Mouse (Mus musculus) CH12F3 (cell line): Measurements from ENCODE around the gene Nrxn3.

Experiments used
- in situ Hi-C: fragments of 300-500 bp; cut with MboI; formaldehyde crosslinking; loops from 2 replicates; pipeline ENCODE4 v1.14.3; 2020; ENCODE audit warnings: low sequenced_read_pairs

The Nrxn3 gene

DNA sequence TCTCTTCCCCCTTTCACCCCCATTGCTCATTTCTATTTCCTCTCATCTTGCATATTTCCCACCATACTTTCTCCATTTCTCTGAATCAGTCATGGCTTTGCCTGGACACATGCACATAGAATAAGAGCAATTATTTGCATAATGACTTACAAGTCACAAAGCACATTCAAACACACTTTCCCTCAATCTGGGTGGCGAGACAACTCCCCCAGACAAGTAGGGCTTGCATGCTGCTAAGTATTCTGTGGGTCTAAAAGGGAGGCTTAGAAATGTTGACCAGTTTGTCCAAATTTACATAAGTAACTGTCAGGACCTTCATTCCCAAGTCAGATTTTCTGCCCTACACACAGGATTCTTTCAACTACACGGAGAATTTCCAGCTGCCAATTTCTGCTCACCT is 426.8 kb downstream of the Nrxn3 start:
- in situ Hi-C loops = no loop called here

DNA sequence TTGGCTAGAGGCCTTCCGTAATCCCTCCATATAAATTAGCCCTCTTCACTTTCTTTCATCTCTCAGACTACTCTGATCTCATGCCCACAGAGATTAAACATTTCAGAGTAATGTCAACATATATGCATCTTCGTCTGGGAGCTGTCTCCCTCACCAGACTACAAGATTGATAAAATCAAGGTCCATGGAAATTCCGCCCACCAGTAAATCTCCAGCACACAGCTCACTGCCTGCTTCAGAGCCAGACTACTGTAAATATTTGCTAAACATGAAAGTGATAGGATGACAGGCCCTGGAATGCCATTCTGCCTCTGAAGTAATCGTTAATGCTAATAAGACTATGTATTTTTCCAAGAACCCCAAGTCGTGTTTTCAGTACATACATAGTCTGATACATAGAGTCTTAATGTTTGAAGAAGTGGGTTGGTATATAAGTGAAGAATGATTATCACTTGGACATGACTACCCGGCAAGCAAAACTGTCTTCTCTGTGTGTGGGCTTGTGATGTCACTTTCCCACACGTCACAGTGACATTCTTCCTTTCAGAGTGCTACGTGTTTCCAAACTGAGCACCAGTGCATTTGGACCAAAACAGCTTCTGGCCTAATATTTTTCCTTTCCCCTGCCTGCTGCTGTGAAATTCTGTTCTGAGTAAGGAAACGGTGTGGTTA is 433.5 kb downstream of the Nrxn3 start:
- in situ Hi-C loops = no loop called here

DNA sequence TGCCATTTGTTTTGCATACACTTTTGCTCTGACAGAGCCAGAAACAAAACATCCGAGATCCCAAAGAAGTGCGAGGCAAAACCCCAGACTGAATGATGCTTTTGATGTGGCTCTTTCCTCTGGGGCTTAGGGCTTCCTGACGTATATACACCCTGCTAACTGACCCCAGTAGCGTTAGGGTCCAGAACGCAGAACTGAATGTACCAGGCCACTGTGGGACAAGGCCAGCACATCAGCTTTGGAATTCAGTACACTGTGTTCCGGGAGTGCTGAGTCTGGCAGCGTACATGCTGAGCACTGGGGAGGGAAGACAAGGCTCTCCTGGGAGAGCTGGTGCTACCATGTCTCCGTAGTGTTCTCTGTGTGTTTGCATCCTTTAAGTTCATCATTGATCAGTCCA is 436.7 kb downstream of the Nrxn3 start:
- in situ Hi-C loops = no loop called here

DNA sequence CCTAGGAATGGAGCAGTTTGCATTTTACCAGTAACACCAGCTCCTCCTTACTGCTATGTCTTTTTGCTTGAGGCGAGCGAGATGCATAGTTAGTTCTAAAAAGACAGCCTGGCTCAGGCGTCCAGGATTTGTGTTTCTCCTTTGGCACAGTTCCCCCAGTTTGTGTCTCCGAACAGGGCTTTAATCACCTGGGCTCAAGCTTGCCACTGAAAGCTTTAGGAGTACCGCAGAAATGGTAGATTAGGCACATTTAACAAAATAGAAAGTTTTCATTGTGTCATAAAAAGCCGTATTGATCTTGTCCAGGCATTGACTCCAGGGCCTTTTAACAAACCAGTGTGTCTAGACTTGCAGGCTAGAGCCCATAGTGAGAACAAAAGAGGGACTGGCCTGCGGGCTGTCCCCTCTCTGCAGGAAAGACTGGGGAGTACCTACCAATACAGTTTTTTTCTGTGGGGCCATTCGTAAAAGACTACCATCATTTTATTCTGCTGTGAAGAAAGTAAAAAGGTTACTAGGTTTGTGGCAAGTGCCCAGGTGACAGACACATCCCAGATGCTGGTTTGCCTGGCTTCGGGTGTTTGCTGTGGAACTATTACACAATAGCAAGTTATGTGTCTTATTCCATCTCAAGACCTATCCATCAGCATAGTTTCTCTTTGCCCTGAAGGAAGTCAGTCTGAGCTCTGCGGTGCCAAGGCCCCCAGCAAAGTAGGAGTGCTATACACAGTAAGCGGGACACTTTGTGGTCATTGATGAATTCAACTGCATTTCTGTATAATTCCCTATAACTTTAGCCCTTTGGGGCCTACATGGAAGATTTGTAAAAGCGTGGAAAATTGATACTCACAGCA is 451.9 kb downstream of the Nrxn3 start:
- in situ Hi-C loops = no loop called here

DNA sequence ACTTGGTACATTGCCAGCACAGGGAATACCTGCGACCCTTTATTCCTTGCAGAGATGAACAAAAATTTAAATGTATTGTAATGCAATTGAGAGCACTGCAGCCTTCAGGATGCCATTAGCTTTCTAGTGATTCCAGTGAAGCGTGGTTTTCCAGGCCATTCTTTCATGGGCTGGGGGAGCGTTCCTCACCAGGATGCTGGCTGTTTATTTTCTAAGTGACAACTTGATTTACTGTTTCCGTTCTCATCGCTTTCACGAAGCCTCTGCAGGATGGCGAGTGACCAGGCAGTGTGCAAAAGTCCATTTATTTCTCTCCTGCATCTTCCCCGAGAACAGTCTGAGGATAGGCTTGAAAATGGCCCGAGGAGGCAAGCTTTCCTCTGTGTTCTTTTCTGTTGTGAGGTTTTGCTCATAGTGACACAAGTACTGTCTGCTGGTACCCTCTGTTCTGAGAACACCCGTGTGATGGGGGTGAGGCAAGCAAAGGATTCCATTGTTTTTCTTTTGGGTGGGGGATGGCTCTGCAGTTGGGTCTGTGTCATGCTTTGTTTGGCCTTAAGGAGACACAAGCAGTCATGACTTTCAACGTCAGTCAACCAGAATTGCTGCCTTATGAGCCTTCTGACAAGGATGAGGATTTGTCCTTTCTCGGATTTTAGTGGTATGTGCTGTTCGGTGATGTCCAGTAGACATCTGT is 457.4 kb downstream of the Nrxn3 start:
- in situ Hi-C loops = no loop called here

DNA sequence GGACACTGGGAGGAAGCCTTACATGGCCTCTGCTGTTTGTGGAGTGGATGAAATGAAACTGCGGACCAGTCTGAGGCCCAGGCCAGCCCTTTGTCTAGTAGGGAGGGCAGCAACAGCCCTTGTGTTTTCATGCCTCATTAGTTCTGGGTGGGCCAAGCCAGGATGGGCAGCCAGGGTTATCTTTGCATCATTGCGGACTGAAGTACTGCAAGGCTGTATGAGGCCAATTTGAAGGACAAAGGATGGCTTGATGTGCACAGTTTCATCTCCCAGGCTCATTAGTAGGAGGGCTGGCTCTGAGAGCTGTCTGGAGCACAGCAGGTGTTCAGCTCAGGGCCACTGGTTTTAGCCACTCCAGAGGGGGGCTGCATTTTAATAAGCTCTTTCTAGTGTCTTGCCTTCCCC is 458.5 kb downstream of the Nrxn3 start:
- in situ Hi-C loops = no loop called here

DNA sequence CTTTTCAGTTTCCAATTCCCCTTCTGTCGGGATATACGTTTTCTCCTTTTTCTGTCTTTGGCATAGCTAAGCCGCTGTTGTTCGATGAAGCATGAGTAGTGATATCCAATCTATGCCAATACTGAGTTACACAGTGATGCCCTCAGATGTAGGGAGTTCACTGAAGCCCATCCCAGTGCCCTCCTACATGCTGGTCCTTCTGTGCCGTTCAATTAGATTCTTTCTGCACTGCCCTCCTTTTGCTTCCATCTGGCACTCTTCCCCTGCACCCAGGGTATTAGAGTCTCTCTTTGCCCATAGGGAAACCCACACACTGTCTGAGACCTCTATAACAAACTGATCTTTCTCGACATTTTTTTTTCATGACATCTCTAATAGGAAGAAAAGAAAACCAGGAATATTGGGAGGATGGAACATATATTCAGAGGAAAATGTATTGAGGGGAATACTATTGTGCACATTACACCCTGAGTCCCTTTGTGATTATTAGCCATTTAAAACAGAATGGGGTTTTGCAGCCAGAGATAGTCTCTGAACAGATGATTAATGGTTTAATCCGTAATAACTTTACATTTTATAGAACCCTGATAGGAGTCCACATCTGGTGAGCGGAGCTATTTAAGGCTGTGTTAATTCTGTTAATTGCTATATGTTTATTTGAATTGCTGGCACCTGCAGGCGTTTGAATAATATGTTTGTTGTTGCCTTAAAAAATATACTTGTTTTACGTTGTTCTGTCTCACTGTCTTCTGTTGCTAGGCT is 476.3 kb downstream of the Nrxn3 start:
- in situ Hi-C loops = no loop called here

DNA sequence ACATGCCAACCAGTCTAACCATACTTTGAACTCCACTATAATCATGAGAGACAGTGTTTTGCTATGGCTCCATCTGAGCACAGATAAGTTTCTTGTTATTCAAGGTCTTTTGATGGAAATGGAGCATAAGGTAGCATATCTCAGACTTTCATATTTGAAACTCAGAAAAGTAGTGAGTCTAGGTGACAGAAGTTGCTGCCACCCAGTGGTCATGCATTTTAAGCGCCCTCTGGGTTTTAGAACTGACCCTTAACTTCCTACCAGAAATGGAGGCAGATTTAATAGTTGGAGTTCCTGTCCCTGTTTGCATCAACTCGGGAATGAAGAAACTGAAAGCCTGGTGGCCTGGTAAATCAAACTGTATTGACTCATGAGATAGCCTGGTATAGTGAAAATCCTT is 488.9 kb downstream of the Nrxn3 start:
- in situ Hi-C loops = no loop called here

DNA sequence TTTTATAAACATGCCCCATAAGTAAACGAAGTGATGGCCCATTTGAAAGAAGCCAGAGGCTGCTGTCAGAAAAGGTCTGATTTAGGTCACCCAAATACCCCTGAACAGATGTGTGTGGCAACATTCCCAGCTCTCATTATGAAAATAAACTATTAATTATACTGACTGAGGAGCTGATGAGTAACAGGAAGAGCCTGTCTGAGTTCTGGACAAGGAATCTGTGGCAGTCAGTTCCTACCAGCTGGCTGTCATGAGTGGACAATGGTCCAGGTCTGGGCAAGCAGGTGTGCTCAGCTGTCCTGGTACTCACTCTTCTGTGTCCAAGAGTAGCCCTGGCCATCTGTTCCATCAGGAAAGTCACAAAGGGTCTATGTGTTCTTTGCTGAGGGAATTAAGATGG is 517.1 kb downstream of the Nrxn3 start:
- in situ Hi-C loops = no loop called here

DNA sequence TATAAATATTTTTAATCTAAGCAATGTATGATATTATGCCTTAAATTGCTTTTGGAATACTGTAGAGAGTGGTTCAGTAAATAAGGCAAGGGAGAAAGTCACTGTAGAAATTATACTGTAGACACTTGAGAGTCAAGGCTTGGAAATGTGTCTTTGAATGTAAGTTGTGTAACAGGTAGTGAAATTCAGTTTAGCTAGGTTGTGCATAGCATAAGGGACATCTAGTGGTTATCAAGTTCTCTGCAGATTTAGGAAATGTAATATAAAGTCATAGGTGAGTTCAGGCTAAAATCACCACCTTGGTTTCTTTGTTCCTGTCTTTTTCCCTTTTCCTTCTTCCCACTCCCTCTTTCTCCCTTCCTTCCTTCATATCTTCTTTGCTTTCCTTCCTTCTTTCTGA is 518.9 kb downstream of the Nrxn3 start:
- in situ Hi-C loops = no loop called here

DNA sequence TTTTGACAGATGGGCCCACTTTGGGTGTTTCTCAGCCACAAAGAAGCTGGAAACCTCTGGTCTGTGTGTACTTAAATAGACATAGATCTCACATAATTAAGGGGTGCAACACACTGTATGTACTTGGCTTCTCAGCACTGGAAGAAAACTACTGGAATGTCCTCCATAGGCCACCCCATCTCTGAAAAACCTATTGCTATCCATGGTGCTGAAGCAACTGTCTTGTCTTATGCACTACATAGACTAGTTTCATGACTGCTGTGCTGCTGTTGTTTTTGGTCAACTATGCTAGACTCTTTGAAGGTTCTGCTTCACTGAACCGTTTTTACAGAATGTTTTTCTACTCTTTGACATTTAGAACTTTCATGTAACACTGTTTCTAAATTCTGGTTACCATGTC is 519.8 kb downstream of the Nrxn3 start:
- in situ Hi-C loops = no loop called here

DNA sequence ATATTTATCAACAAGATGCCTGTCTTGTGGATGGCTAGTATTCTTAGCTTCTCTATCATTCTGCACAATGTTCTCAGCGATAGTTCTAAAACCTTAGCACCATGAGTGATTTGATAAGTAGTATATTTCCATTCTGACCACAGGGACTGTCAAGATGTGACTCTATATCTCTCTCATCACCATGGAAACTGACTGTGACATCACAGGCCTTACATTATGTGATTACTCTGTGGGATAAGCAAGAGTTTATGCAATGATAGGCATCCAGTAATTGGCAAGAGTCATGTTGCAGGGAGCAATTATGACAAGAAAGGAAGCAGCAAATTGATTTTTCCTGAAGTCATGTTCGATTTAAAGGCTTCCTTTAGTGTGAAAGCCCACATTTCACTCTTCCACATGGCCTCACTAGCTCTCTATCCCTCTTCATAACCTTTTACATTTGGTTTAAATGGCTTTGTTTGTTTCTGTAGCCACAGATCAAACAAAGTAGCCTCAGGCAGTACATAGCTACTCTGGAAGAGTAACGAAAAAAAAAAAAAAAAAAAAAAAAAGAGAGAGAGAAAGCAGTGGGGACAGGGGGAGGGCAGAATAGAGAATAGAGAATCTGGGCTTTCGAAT is 532.7 kb downstream of the Nrxn3 start:
- in situ Hi-C loops = no loop called here

DNA sequence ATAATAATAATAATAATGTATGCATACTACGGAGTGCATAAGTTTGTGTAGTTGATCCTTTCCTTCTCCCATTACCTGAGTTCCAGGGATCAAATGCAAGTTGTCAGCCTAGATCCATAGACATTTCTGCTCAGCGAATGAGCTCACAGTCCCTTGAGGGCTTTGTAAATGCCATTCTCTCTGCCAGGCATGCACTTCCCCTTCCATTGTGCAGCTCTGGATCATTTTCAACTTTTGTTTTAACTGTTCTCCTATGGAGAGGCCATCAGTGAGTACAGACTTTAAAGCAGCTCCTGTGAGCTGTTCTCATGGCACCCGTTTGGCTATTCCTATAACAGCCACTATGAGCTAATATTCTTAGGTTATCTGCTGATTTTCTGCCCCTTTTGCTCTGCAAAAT is 536.2 kb downstream of the Nrxn3 start:
- in situ Hi-C loops = no loop called here

DNA sequence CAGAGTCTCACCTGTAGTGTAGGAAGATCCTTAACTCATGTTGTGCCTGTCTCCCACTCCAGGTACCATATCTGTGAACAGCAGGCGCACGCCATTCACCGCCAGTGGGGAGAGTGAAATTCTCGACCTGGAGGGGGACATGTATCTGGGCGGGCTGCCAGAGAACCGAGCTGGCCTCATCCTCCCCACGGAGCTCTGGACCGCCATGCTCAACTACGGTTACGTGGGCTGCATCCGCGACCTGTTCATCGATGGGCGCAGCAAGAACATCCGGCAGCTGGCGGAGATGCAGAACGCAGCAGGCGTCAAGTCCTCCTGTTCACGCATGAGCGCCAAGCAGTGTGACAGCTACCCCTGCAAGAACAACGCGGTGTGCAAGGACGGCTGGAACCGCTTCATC is 537.4 kb downstream of the Nrxn3 start:
- in situ Hi-C loops = no loop called here

DNA sequence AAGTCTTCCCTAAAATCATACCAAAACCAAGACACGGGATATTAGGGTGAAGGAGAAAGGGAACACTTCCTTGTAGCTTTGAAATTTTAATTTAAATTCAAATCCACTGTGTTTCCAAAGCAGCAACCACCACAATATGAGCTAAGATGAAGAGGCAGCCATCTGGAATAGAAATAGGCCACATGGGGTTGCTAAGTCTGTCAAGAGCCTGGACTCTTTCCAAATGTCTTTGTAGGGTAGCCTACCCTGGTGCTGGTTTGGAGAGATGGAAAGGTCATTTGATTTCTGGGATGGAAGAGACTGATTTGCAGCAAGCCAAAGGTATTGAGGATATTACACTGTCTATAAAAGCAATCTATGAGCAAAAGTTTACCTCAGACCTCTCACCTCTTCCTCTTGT is 539.6 kb downstream of the Nrxn3 start:
- in situ Hi-C loops = no loop called here

DNA sequence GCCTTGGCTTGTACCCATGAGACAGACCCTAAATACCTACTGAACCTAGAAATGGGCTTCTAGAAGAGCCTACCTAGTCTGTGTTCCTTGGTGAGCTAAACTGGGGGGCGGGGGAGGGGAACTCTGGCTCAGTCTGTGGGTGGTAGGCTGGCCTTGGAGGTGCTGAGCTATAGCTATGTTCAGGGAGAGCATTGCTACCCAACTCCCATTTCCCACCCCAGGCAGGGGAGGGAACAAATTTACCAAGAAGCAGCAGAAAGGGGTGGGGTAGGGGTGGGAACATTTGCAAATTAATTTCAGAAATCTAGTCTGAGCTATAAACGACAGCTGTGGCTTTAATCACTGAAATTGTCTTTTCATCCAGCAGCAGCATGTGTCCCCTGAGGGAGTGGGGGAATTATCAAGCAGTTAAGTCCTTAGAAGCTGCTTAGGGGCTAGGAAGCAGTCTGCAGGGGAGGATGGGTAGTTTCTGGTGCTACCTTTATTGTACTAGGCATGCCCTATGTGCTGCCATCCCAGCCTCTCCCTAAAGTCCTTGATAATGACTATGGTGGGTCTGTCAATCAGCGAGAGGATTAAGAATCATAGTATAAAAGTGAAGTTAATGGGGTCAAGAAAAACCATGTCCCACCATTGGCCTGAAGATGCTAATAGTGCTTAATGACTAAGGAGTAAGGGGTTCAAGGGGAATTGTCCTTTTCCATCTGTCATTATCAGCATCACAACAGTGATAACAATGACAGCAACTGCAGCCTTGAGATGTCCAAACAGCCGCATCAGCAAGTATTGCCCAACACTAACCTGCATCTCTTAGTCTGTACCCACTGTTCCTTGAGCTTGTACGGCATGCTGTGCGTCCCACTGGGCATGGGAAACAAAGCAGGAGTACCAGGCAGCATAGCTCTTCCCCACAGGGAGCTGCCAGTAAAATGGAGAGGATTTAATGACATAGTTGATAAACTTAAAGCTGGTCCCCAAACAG is 560.0 kb downstream of the Nrxn3 start:
- in situ Hi-C loops = no loop called here

DNA sequence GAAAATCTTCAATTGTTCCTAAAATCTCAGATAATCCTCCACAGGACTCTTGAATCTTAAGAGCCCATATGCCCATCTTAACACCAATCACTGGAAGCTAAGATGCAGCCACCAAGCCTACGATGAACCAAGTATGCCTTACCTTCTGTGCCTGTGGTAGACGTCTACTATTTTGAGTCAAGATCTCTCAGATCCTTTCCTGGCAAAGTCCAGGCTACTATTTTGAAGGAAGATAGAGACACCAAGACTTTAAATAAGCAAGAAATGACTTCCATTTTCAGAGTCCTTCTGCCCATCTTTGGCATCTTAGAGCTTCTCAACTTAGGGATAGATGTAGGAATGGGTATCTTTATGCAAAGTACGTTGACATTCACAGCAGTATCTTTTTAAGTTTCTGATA is 561.7 kb downstream of the Nrxn3 start:
- in situ Hi-C loops = no loop called here

DNA sequence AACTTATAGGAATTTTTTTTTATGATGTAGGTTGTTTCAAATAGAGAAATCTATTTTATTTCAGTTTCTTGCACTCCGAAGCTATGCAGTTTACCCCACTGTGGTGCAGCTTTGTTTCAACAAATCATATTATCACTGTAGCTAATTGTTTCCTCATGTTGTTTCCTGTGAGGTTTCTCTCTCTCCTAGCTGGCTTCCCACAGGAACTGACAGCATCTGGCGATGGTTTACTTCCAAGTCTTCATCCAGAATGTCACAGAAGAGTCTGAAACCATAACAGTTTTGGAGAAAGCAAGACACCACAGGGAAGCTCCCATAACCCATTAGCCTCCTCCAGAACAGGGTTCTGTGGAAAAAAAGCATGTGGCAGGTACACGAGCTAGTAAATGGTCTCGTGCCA is 564.4 kb downstream of the Nrxn3 start:
- in situ Hi-C loops = no loop called here

DNA sequence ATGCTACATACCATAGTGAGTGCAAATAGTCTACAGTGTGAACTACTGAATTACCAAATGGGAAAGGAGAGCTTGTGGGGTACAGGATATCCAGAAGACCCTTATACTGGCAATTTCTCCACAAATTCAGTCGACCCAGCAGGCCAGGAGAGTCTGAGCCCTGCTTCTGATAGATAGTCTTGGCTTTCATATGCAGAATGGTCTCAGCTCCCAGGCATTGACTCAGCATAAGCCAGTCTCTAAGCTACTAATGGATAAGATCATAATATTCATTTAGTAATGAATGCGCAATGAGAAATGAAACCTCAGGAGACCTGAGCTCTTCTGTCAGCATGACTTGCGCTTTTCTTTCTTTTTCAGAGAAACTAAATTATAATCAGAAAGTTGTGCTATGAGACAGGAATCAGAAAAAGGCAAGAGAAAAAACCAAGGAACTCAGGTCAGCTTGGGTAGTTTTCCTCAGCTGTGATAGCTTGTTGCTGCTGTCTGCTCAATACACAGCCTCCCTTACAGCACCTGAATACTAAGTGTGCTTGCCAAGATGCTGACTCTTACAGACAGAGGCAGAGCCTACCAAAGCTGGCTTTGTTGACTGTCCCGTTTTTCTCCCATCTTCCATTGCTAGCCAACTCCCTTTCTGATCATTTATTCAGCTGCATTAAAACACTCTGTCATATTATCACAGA is 567.1 kb downstream of the Nrxn3 start:
- in situ Hi-C loops = no loop called here
